Mouse (Mus musculus) frontal cortex, adult 2 months (tissue): ENCODE data around the gene Thyn1. TPM values are rescaled to one million over a fixed set of nuclear protein-coding genes. Genes with fewer than 3 reads are reported as not detected.

Experiments used
- DNase-seq, 2 experiments: peaks; one replicate each; pipeline ENCODE4 v3.0.0; 2022; ENCODE audit warnings: low spot score in 1 of 2; ENCODE audit errors: extremely low spot score in 1 of 2
- polyA plus RNA-seq: library from polyadenylated mRNA; depleted of rRNA; stranded (reverse); fragments of >200 nt; gene quantifications from 2 replicates; pipeline ENCODE4 v1.2.3, GENCODE M21; 2012; rRNA removed

Thyn1 gene
- polyA plus RNA-seq, 1 experiment = 78.2 TPM

- DNase-seq = peak; percentile 96 to 98
These were observed 30.6 kb downstream of the Thyn1 start, which contains the start of the genes Vps26b and Ncapd3 for GRCm38 (mm10) chr9:27029828-27030762. Gene Vps26b, minus strand, starts transcription at chr9:27030065. Gene Ncapd3, plus strand, starts transcription at chr9:27030175.

- no peak for DNase-seq
These were observed 31.2 kb downstream of the Thyn1 start for GRCm38 (mm10) chr9:27030763-27031100.

- DNase-seq = no peak
These were observed 44.4 kb downstream of the Thyn1 start for GRCm38 (mm10) chr9:27043892-27044291.

DNA sequence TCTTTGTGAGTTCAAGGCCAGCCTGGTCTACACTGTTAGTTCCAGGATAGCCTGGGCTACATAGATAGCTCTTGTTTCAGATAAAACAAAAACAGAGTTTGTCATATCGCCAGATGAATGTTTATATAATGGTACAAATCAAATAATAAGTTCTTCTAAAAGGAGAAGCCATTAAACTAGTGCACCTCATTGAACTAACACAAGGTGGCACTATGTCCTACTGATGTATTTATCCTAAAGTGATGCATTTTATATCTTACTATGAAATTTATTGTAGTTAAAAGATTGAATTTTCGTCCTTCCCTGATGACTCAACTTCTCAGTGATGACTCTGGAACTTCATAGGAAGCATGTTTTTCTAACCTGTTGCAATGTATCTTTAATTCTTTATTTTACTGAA lies 50.0 kb downstream of the Thyn1 start:
- peak in 1 of 2 experiments; percentile 42 for DNase-seq

Other genes with a start within 250 kb of the Thyn1 start
- 0.72 and 0.82 TPM in 2 replicates for gene Glb1l2, start 193.2 kb upstream of the Thyn1 start, polyA plus RNA-seq
- 0.06 TPM in 2 replicates for gene Glb1l3, start 138.8 kb upstream of the Thyn1 start, polyA plus RNA-seq
- gene Gm1110, start 76.6 kb upstream of the Thyn1 start, polyA plus RNA-seq = not detected in 2 replicates
- gene Acad8, start 144 bp upstream of the Thyn1 start, polyA plus RNA-seq = 37.4 and 44.3 TPM in 2 replicates
- gene Vps26b, start 30.4 kb downstream of the Thyn1 start, polyA plus RNA-seq = 67.4 and 74.9 TPM in 2 replicates
- 36.5 and 40.5 TPM in 2 replicates for gene Ncapd3, start 30.5 kb downstream of the Thyn1 start, polyA plus RNA-seq
- gene Jam3, start 155.7 kb downstream of the Thyn1 start, polyA plus RNA-seq = 44.5 and 49.8 TPM in 2 replicates